Mouse (Mus musculus): ENCODE results near the gene Arf3. TPM values are rescaled to one million over a fixed set of nuclear protein-coding genes. Genes with fewer than 3 reads are reported as not detected.

Arf3 gene
- total RNA-seq, 2 experiments from 2014 or later: 22.1 to 23.2 TPM

GRCm38 (mm10) chr15:98792233-98793020 lies 29.4 kb upstream of the Arf3 start:
- ATAC-seq (replicated peaks; ENCODE audit: low FRiP score, low TSS enrichment, poor library complexity, severe bottlenecking): no peak

- no peak for ATAC-seq (replicated peaks; ENCODE audit: low FRiP score, low TSS enrichment, poor library complexity, severe bottlenecking)
These were observed 28.8 kb upstream of the Arf3 start for GRCm38 (mm10) chr15:98791771-98792170.

GRCm38 (mm10) chr15:98791221-98791620 lies 28.2 kb upstream of the Arf3 start:
- no peak for ATAC-seq (replicated peaks; ENCODE audit: low FRiP score, low TSS enrichment, poor library complexity, severe bottlenecking)

GRCm38 (mm10) chr15:98790761-98791160 lies 27.7 kb upstream of the Arf3 start:
- ATAC-seq (replicated peaks; ENCODE audit: low FRiP score, low TSS enrichment, poor library complexity, severe bottlenecking): no peak

GRCm38 (mm10) chr15:98789661-98790535 lies 26.9 kb upstream of the Arf3 start, which contains the start of gene Wnt1:
Wnt1 (plus strand) TSS chr15:98789857.
- no peak for ATAC-seq (replicated peaks; ENCODE audit: low FRiP score, low TSS enrichment, poor library complexity, severe bottlenecking)

GRCm38 (mm10) chr15:98788972-98789660 lies 26.1 kb upstream of the Arf3 start:
- ATAC-seq (replicated peaks; ENCODE audit: low FRiP score, low TSS enrichment, poor library complexity, severe bottlenecking): no peak

GRCm38 (mm10) chr15:98787930-98788329 lies 24.9 kb upstream of the Arf3 start:
- no peak for ATAC-seq (replicated peaks; ENCODE audit: low FRiP score, low TSS enrichment, poor library complexity, severe bottlenecking)

GRCm38 (mm10) chr15:98785744-98786143 lies 22.7 kb upstream of the Arf3 start:
- 0 out of 2 replicates have a peak, but pooled peaks have one; percentile 50 for ATAC-seq (replicated peaks; ENCODE audit: low FRiP score, low TSS enrichment, poor library complexity, severe bottlenecking)

GRCm38 (mm10) chr15:98781166-98781565 lies 18.2 kb upstream of the Arf3 start:
- no peak for ATAC-seq (replicated peaks; ENCODE audit: low FRiP score, low TSS enrichment, poor library complexity, severe bottlenecking)

GRCm38 (mm10) chr15:98780573-98780972 lies 17.6 kb upstream of the Arf3 start:
- no peak for ATAC-seq (replicated peaks; ENCODE audit: low FRiP score, low TSS enrichment, poor library complexity, severe bottlenecking)

- no peak for ATAC-seq (replicated peaks; ENCODE audit: low FRiP score, low TSS enrichment, poor library complexity, severe bottlenecking)
These were observed 17.1 kb upstream of the Arf3 start for GRCm38 (mm10) chr15:98780075-98780474.

GRCm38 (mm10) chr15:98778806-98779205 lies 15.8 kb upstream of the Arf3 start:
- no peak for ATAC-seq (replicated peaks; ENCODE audit: low FRiP score, low TSS enrichment, poor library complexity, severe bottlenecking)

- ATAC-seq (replicated peaks; ENCODE audit: low FRiP score, low TSS enrichment, poor library complexity, severe bottlenecking): no peak; the same call in 1 of the 2 replicates
These were observed 15.3 kb upstream of the Arf3 start for GRCm38 (mm10) chr15:98778191-98778770.

- no peak for ATAC-seq (replicated peaks; ENCODE audit: low FRiP score, low TSS enrichment, poor library complexity, severe bottlenecking)
These were observed 14.7 kb upstream of the Arf3 start, which contains the start of gene Wnt10b for GRCm38 (mm10) chr15:98777762-98778161. Wnt10b (minus strand) TSS chr15:98778150.

- no peak for ATAC-seq (replicated peaks; ENCODE audit: low FRiP score, low TSS enrichment, poor library complexity, severe bottlenecking)
These were observed 14.1 kb upstream of the Arf3 start for GRCm38 (mm10) chr15:98777005-98777616.

GRCm38 (mm10) chr15:98776280-98777004 lies 13.4 kb upstream of the Arf3 start:
- 0 out of 2 replicates have a peak, but pooled peaks have one; percentile 25 for ATAC-seq (replicated peaks; ENCODE audit: low FRiP score, low TSS enrichment, poor library complexity, severe bottlenecking)

- ATAC-seq (replicated peaks; ENCODE audit: low FRiP score, low TSS enrichment, poor library complexity, severe bottlenecking): no peak
These were observed 12.5 kb upstream of the Arf3 start for GRCm38 (mm10) chr15:98775533-98775932.

GRCm38 (mm10) chr15:98774096-98774495 lies 11.1 kb upstream of the Arf3 start:
- no peak for ATAC-seq (replicated peaks; ENCODE audit: low FRiP score, low TSS enrichment, poor library complexity, severe bottlenecking)

All from megakaryocyte-erythroid progenitor cell, adult 5-6 weeks (primary cell).